Mouse (Mus musculus): ENCODE results near the gene Ppm1a.

Ppm1a gene

DNA sequence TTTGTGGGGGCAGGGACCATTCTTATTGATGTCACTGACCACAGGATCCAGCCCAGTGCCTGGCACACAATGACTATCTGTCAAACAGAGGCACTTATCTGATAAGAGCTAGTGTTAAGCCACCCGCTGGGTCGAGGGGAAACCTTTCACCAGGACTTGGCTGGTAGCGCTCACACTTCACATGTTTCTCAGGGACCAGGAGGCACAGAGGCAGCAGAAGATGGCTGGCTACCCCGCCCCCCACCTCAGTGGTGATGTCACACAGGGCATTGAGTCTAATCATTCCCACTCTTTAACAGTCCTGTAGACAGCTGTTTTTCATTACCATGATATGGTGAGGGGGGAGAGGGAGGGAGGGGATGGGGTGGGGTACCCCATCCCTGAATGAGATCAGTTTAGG is at the start of gene Ppm1a:
TSS of gene Ppm1a (plus strand) at position 370 of the 400 bp plus-strand sequence.
- TF ChIP-seq GATA4 (IDR thresholded peaks at IDR 0.05; ENCODE audit: insufficient replicate concordance, low read length): no peak

DNA sequence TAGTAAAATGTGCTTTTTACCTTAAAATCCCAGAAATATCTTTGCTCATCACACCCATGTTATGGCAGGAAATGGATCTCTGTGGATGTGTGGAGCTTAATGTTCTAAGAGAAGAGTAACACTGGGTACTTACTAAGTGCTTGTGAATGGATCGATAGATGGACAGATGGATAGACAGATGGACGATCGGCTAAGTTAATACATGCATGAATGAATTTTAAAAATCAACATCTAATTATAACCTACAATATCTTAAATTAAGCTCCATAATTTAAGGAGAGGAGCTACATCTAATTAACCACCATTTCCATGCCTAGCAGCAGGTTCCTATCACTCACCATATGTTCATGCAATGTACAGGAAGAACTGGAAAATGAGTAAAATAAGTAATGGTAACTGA is 47.3 kb upstream of the Ppm1a start:
- TF ChIP-seq GATA4 (IDR thresholded peaks at IDR 0.05; ENCODE audit: insufficient replicate concordance, low read length): no peak

DNA sequence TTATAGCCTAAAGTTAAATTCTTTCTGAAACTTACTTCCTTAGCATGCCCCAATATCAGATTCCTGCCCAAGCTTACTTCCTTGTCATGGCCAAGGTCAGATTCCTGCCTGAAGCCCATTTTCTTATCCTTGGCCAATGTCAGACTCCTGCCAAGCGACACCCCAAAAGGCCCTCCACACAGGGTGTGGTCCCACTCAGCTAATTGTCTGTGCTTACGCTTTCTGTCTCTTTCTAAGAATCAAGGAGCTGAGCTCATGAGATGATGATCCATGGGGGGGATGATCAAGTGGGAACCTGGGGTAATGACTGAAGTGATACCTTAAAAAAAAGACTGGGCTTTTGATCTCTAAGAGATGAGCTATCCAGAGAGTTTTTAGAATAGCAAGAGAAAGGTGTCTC is 42.4 kb upstream of the Ppm1a start:
- TF ChIP-seq GATA4 (IDR thresholded peaks at IDR 0.05; ENCODE audit: insufficient replicate concordance, low read length): no peak

DNA sequence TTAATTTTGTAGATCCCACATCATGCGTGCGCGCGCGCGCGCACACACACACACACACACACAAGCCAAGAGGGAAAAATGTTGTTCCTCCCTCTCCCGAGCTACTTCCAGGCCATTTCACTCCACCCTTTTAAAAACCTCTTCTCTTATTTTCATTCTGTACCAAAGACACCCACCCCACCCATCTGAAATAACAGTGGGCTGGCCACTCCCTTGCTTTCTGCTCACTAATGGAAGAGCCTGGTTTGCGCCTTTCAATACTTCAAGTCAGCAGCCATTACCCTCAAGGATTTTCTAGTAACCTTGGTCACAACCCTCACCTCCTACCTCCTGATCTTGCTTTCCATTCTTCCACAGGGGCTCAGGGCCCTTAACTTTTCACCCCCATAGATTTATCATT is 41.4 kb upstream of the Ppm1a start:
- no peak for TF ChIP-seq GATA4 (IDR thresholded peaks at IDR 0.05; ENCODE audit: insufficient replicate concordance, low read length)

DNA sequence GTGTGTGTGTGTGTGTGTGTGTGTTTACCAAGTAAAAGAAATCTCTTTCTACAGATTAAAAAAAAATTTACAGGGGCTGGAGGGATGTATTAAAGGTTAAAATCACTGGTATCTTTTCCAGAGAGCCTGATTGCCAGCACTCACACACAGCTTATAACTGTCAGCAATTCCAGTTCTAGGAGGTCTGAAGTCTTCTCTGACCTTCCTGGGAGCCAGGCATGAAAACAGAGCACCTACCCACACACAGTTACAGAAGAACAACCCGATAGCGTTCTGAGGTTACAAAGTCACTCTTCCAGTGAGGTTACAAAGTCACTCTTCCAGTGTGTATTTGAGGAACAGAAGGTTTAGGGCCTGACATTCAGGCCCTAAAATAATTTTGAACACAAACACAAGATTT is 38.2 kb upstream of the Ppm1a start:
- no peak for TF ChIP-seq GATA4 (IDR thresholded peaks at IDR 0.05; ENCODE audit: insufficient replicate concordance, low read length)

DNA sequence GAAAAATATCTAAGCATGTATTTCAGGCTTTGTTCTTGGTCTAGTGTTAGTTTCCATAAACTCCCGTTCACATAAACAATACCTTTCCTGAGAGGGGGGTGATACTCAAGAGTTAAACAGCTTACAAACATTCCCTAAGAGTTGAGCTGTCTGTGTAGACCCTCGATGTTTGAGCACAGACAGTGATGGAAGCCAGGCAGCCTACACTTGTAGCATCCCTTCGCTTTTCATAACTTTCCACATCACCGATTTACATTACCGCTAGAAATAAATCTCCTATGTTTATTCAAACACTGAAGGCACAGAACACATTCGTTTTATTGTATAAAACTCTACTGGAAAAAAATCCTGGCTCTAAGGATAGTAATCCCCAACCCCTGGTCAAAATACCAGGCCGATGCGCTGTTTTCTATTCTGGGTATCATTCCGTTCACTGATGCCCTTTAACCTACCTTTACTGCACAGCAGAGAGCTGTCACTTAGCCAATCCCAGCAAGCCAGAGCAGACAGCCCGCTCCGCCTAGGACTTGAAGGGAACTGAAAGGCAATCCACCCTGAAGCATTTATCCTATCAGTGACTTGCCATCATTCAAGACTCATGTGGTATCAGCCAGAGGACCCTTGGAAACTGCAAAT is 37.7 kb upstream of the Ppm1a start:
- TF ChIP-seq GATA4 (IDR thresholded peaks at IDR 0.05; ENCODE audit: insufficient replicate concordance, low read length): no peak

DNA sequence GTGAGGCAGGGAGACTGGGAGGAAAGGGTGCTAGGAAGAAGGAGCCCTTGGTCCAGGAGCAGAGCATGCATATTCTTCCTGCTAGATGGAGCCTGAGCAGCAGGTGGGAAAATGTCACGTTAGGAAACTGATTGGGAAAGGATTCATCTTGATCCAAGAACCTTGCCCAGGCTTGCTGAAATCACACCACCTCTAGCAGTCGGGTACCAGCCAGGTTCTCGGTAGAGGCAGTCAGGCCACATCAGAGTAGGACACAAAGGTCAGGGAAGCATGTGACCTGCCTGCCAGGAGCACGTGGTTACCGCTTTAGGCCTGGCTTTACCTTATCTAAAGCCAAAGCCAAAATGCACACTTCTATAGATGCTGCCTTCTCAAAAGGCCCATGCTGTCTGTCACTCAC is 35.5 kb upstream of the Ppm1a start:
- no peak for TF ChIP-seq GATA4 (IDR thresholded peaks at IDR 0.05; ENCODE audit: insufficient replicate concordance, low read length)

DNA sequence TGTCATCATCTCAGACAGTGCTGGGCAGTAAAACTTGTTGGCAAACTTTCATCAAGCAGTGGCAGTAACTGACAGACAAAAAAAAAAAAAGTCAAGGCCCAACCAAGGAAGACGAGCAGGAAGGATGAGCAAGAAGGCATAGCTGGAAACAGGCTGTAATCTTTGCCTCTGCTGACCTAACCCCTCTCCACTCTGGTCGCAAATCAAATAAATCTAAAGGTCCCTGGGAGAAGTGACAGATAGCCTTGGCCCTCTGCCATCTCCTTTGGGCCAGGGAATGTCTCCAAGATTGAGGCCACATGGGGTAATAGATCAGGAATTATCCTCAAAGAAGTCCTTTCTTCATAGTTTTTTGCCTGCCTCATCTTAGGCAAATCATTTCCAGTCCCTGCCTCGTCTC is 33.3 kb upstream of the Ppm1a start:
- no peak for TF ChIP-seq GATA4 (IDR thresholded peaks at IDR 0.05; ENCODE audit: insufficient replicate concordance, low read length)

DNA sequence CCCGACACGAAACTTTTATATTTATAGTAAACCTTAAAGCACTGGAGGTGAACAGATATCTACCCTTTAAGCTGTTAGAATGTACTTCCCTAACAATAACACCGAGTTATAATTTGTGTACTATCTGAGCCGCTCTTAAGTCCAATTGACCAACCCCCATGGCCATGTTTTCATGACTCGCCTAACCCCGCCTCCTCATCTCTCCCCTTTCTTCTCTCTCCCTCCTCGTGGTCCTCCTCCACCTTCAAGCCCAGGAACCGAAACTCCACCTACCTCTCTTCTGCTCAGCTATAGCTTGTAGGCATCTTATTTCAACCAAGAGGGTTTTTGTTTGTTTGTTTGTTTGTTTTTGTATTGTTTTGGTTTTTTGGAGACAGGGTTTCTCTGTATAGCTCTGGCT is 30.2 kb upstream of the Ppm1a start:
- no peak for TF ChIP-seq GATA4 (IDR thresholded peaks at IDR 0.05; ENCODE audit: insufficient replicate concordance, low read length)

DNA sequence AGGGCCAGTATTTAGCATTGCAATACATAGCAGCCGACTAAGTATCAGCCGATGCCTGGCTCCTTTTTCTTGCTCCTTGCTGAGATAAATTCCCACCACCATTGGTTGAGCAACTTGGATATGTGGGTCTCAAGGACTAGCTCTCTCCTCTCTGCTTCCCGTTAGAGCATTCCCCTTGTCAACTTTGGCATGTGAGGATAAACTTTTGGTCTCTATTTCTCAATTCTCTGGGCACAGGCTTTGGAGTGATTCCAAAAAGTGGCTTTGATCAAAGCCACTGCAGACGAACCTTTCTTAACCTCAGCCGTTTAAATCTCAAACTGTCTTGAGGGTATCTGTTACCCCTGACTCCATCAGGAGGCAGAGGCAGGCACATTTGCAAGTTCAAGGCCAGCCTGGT is 29.6 kb upstream of the Ppm1a start:
- no peak for TF ChIP-seq GATA4 (IDR thresholded peaks at IDR 0.05; ENCODE audit: insufficient replicate concordance, low read length)

DNA sequence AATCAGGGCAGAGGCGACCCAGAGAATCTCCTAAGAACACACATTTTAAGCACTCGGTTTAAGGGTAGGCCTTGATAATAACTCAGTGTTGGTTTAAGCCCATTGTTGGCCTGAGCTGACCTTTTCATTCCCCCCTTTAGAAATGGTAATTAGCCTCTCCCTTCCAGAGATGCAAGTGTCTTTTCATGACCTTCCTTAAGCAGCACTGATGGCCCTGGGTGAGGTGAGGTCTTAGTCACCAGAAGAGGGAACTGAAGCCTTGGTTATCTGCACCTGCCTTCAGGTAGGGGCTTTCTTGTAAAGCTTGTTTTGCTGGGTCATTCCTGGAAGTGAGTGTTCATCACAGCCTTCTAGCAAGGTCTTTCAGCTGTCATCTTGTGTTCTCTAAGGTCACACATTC is 23.1 kb upstream of the Ppm1a start:
- no peak for TF ChIP-seq GATA4 (IDR thresholded peaks at IDR 0.05; ENCODE audit: insufficient replicate concordance, low read length)

DNA sequence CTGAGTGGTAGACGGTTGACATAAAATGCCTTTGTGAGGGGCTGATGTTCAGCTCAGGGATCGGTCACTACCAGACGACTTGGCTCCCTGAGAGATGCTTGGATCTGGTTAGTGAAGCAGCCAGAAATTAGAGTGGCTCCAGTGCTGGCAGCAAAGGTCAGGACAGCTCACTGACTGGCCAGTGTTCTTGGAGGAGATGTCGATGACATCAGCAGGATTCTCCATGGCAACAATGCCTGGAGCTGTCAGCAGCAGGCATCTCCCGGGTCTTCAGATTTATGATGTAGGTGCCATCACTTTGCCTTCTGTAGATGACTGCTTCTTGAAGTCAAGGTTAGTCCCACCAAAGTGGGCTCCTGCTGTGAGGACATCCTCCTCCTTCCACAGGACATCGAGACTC is 16.1 kb upstream of the Ppm1a start:
- TF ChIP-seq GATA4 (IDR thresholded peaks at IDR 0.05; ENCODE audit: insufficient replicate concordance, low read length): no peak

DNA sequence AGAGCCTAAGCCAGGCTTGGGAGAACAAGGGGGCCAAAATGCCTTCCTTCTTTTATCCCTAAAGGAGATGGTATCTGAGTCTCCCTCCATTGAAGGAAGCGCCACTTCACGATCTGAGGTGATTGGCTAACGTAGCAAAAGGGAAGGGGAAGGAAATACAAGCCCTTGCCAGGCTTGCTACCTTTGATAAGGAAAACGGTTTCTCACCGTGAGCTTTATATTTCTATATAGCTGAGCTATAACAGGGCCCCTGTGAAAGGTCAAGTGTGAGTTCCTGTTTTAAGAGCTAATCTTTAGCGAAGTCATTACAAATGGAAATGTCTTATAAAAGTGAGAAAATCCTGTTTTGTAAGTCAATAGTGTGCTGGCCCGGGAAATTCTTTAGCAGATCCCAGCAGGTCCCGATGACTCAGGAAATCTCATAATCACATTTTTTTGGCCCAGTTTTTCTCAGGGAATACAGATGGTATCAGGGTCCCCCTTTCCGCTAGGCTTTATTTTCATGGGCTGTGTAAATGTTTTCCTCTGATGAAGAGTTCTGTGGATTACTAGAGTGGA is 12.4 kb upstream of the Ppm1a start:
- TF ChIP-seq GATA4 (IDR thresholded peaks at IDR 0.05; ENCODE audit: insufficient replicate concordance, low read length): no peak

DNA sequence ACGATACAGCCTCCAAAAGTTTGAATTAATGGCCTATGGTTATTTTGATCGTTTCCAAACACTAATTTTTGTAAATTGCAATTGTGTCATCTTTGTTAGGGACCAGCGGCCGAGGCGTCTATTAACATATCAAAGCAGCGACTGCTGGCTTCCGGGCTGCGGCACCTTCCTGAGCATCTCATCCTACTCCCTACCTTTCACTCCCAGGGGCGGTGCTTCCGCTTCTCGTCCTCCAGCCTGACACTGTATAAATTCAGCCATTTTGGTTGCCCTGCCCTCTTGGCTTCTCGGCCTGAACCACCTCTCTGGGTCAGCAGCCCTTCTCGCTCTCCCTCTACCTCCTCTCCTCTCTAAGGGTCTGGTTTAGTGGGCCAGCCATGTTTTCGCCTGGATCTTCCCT is 11.8 kb upstream of the Ppm1a start:
- TF ChIP-seq GATA4 (IDR thresholded peaks at IDR 0.05; ENCODE audit: insufficient replicate concordance, low read length): no peak

DNA sequence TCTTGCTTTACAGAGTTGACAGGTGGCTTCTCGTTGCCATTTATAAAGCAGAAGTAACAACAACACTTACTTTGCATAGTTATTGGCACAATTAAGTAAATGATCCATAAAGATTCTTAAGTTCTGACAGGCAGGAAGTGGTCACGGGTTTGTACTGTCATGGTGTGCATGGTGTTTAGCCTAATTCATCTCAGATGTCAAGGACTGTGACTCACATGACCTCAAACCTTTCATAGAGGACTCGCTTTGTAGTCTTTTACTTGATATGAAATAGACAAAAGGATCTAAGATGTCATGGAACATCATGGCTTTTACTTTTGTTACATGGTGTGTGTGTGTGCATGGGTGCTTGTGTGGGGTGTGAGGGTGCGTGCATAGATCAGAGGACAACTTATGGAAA is 8.9 kb upstream of the Ppm1a start:
- no peak for TF ChIP-seq GATA4 (IDR thresholded peaks at IDR 0.05; ENCODE audit: insufficient replicate concordance, low read length)

DNA sequence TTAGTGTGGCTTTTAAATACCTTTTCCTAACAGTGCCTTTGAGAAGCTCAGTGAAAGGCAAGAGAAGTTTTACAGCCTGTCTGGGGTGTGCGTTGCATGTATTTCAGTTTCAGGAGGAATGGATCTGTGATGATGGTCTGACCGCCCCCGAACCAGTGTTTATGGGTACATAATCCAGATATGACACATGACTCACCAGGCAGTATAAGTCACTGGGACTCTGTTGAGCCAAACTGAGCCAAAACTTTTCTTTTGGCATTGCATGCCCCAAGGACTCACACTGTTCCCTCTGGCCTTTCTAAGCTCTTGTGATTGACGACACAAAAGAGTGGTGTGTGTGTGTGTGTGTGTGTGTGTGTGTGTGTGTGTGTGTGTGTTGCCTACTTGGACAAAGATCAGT is 8.4 kb upstream of the Ppm1a start:
- no peak for TF ChIP-seq GATA4 (IDR thresholded peaks at IDR 0.05; ENCODE audit: insufficient replicate concordance, low read length)

DNA sequence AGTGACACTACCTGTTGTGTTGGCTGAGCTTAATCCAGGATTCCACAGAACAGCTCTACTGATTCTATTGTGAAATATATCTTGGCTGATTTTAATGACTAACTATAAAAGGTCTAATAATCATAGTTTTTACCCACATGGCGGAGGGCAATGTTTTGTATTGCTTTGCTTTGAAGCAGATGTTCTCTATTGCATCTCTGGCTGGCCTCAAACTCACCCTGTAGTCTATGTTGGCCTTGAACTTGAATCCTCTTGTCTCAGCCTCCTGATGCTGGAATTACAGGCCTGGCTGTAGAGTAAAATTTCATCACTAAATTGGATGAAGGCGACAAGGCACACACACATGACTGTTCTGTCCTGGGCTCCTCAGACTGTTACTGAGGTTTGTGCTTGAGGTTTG is 7.8 kb upstream of the Ppm1a start:
- TF ChIP-seq GATA4 (IDR thresholded peaks at IDR 0.05; ENCODE audit: insufficient replicate concordance, low read length): no peak
